Mouse (Mus musculus): ENCODE data around the gene Mx1.

The Mx1 gene

GRCm38 (mm10) chr16:97462481-97463181 is at the start of gene Mx1:
Gene Mx1, minus strand, starts transcription at chr16:97462907.
- Histone ChIP-seq H3K36me3 (ENCODE audit: control insufficient read depth, insufficient read depth, low read length, poor library complexity, severe bottlenecking) (no peaks in the 10 kb centered on the region; the same call in 1 of the 2 replicates), H3K27me3 (ENCODE audit: control insufficient read depth, insufficient read depth, low read length, poor library complexity, severe bottlenecking) (no peaks in the 10 kb centered on the region)
- peak; percentile 50 for DNase-seq (ENCODE audit: low read depth, low spot score)

- Histone ChIP-seq H3K27me3 (ENCODE audit: control insufficient read depth, insufficient read depth, low read length, poor library complexity, severe bottlenecking) (no peaks in the 10 kb centered on the region), H3K36me3 (ENCODE audit: control insufficient read depth, insufficient read depth, low read length, poor library complexity, severe bottlenecking) (no peaks in the 10 kb centered on the region)
- no peak for DNase-seq (ENCODE audit: low read depth, low spot score)
Observed at GRCm38 (mm10) chr16:97512347-97512751, 49.6 kb upstream of the Mx1 start.

DNA sequence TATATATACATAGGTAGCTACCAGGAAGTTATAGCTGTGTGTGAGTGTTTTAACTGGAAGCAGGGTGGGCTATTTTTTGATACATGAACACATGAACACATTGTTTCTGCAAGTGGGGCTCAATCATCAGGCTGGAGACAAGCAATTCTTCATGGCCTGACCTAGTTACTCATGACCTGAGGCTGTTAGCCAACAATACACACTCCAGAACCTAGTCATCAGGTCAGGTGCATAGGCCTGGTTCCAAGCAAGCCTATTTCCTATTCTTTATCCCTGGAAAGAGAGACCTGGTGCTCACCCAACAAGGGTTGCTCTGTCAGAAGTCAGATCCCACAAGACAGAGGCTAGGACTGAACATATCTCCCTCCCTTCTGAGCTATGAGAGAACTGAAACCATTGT is 48.8 kb upstream of the Mx1 start:
- Histone ChIP-seq H3K36me3 (ENCODE audit: control insufficient read depth, insufficient read depth, low read length, poor library complexity, severe bottlenecking) (no peaks in the 10 kb centered on the region), H3K27me3 (ENCODE audit: control insufficient read depth, insufficient read depth, low read length, poor library complexity, severe bottlenecking) (no peaks in the 10 kb centered on the region)
- DNase-seq (ENCODE audit: low read depth, low spot score): no peak

DNA sequence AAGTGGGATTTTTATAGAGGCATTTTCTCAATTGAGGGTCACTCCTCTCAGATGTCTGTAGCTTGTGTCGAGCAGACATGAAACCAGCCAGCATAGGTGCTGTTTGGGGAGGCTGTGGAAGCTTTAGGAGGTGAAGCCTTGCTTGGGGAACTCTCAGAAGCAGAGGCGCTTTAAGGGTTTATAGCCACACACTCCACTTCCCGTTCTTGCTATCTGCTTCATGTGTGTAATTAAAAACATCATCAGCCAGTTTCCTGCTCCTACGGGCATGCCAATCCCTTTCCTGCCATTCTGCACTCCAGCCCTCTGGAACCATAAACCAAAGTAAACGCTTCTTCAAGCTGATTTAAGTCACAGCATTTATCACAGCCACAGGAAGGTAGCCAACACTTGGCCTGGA is 48.1 kb upstream of the Mx1 start:
- no peak for DNase-seq (ENCODE audit: low read depth, low spot score)
- no peaks in the 10 kb centered on the region for H3K36me3 ChIP-seq (ENCODE audit: control insufficient read depth, insufficient read depth, low read length, poor library complexity, severe bottlenecking)
- no peaks in the 10 kb centered on the region for H3K27me3 ChIP-seq (ENCODE audit: control insufficient read depth, insufficient read depth, low read length, poor library complexity, severe bottlenecking)

- no peaks in the 10 kb centered on the region for H3K36me3 ChIP-seq (ENCODE audit: control insufficient read depth, insufficient read depth, low read length, poor library complexity, severe bottlenecking)
- DNase-seq (ENCODE audit: low read depth, low spot score): no peak
- no peaks in the 10 kb centered on the region for H3K27me3 ChIP-seq (ENCODE audit: control insufficient read depth, insufficient read depth, low read length, poor library complexity, severe bottlenecking)
Observed at GRCm38 (mm10) chr16:97507783-97508182, 45.1 kb upstream of the Mx1 start.

DNA sequence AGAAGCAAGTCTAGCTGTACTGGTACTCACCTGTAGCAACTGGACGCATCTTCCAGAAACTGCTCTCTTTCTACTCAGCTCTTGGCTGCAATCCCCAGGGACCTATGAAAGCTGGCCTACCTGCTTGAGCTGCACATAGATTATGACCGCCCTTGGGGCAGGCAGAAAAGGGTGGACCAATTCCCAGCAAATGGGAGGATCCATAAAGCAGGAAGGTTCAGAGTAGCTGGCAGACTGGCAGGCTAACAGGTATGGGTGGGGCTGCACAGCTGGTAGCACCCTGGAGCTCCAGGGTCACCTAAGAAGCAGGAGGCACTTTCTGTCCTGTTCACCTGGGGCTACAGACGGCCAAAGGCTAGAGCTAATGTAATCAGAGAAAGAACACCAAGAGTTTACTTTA is 42.1 kb upstream of the Mx1 start:
- H3K36me3 ChIP-seq (ENCODE audit: control insufficient read depth, insufficient read depth, low read length, poor library complexity, severe bottlenecking): no peaks in the 10 kb centered on the region
- no peaks in the 10 kb centered on the region for H3K27me3 ChIP-seq (ENCODE audit: control insufficient read depth, insufficient read depth, low read length, poor library complexity, severe bottlenecking)
- no peak for DNase-seq (ENCODE audit: low read depth, low spot score)

GRCm38 (mm10) chr16:97503849-97504248 is 41.1 kb upstream of the Mx1 start:
- DNase-seq (ENCODE audit: low read depth, low spot score): no peak
- Histone ChIP-seq H3K36me3 (ENCODE audit: control insufficient read depth, insufficient read depth, low read length, poor library complexity, severe bottlenecking) (no peaks in the 10 kb centered on the region), H3K27me3 (ENCODE audit: control insufficient read depth, insufficient read depth, low read length, poor library complexity, severe bottlenecking) (no peaks in the 10 kb centered on the region)

DNA sequence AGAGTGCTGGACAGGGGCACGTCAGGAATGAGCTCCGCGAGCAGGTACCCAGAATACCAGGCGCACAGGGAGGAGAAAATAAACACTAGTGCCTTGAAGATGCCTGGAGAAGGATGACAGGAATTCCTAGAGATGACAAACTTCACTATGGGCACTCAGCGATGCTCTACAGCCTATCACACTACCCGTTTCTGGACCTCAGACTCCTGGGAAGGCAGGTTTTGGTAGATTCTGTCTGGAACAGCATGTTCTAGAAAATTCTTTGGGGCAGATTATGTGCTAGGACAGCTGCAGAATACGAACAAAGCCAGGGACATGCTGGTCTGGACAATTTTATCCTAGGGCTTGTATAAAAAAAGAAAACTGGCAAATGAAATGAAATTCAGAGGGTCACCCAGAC is 38.2 kb upstream of the Mx1 start:
- no peaks in the 10 kb centered on the region for H3K27me3 ChIP-seq (ENCODE audit: control insufficient read depth, insufficient read depth, low read length, poor library complexity, severe bottlenecking)
- H3K36me3 ChIP-seq (ENCODE audit: control insufficient read depth, insufficient read depth, low read length, poor library complexity, severe bottlenecking): no peaks in the 10 kb centered on the region
- no peak for DNase-seq (ENCODE audit: low read depth, low spot score)

DNA sequence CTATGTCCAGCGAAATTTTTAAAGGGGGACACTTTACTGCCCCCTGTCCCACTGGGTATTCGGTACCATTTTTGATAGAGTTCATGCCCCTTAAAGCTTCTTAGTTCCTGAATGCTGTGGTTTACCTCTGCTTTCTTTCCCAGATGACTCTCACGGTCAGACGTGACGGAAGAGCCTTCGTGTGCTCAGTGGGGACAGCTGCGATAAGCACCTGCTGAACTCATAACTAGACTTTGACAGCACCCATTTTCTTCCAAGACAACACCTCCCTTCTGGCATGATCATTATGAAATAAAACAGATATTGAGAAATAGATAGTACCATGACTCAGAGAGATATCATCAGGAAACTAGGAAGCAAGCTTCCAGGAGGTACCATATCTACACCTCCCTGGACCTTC is 36.7 kb upstream of the Mx1 start:
- no peaks in the 10 kb centered on the region for H3K36me3 ChIP-seq (ENCODE audit: control insufficient read depth, insufficient read depth, low read length, poor library complexity, severe bottlenecking)
- no peaks in the 10 kb centered on the region for H3K27me3 ChIP-seq (ENCODE audit: control insufficient read depth, insufficient read depth, low read length, poor library complexity, severe bottlenecking)
- no peak for DNase-seq (ENCODE audit: low read depth, low spot score)

DNA sequence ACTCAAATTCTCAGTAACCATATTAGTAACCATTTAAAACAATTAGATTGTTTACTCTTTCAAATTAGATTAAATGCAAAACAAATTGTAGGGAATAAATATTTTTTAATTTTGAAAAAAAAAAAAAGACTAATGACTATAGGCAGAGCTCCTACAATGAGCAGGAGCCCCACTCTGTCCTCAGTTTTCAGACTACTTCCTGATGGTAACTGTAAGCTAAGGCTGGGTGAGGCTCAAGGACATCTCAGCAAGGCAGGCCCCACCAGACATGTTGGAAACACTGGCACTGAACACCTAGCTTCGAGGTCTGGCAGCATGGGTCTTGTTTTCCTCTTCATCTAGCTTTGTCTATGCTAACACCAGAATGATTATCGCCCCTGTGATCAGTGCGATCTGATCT is 35.4 kb upstream of the Mx1 start:
- H3K36me3 ChIP-seq (ENCODE audit: control insufficient read depth, insufficient read depth, low read length, poor library complexity, severe bottlenecking): no peaks in the 10 kb centered on the region
- DNase-seq (ENCODE audit: low read depth, low spot score): no peak
- H3K27me3 ChIP-seq (ENCODE audit: control insufficient read depth, insufficient read depth, low read length, poor library complexity, severe bottlenecking): no peaks in the 10 kb centered on the region

DNA sequence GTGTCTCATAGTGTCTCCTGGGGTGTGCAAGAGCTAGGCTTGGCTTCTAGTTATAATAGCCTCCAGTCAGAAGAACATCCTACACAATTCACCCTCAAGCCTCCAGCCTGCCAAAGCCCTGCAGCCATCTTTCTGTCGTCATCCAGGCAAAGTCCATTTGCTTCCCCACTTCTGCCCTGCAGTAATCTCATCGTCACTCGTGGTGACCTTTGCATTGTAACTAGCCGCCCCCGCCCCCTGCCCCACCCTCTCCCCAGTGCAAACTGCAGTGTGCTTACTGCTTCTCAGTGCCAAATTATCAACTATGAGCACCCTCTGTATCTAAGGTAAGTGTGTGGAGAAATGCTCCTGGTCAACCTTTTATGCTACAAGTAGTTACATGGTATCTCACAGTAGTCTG is 35.0 kb upstream of the Mx1 start:
- DNase-seq (ENCODE audit: low read depth, low spot score): no peak
- no peaks in the 10 kb centered on the region for H3K36me3 ChIP-seq (ENCODE audit: control insufficient read depth, insufficient read depth, low read length, poor library complexity, severe bottlenecking)

GRCm38 (mm10) chr16:97496026-97496425 is 33.3 kb upstream of the Mx1 start:
- DNase-seq (ENCODE audit: low read depth, low spot score): no peak

More for the DNA sequence above, 35.0 kb upstream of the Mx1 start:
- H3K27me3 ChIP-seq (ENCODE audit: control insufficient read depth, insufficient read depth, low read length, poor library complexity, severe bottlenecking): no peaks in the 10 kb centered on the region

GRCm38 (mm10) chr16:97492369-97492768 is 29.7 kb upstream of the Mx1 start:
- no peak for DNase-seq (ENCODE audit: low read depth, low spot score)
- H3K36me3 ChIP-seq (ENCODE audit: control insufficient read depth, insufficient read depth, low read length, poor library complexity, severe bottlenecking): no peaks in the 10 kb centered on the region
- no peaks in the 10 kb centered on the region for H3K27me3 ChIP-seq (ENCODE audit: control insufficient read depth, insufficient read depth, low read length, poor library complexity, severe bottlenecking)

More at GRCm38 (mm10) chr16:97496026-97496425, 33.3 kb upstream of the Mx1 start:
- Histone ChIP-seq H3K36me3 (ENCODE audit: control insufficient read depth, insufficient read depth, low read length, poor library complexity, severe bottlenecking) (no peaks in the 10 kb centered on the region), H3K27me3 (ENCODE audit: control insufficient read depth, insufficient read depth, low read length, poor library complexity, severe bottlenecking) (no peaks in the 10 kb centered on the region)

- DNase-seq (ENCODE audit: low read depth, low spot score): no peak
- Histone ChIP-seq H3K27me3 (ENCODE audit: control insufficient read depth, insufficient read depth, low read length, poor library complexity, severe bottlenecking) (no peaks in the 10 kb centered on the region), H3K36me3 (ENCODE audit: control insufficient read depth, insufficient read depth, low read length, poor library complexity, severe bottlenecking) (no peaks in the 10 kb centered on the region)
Observed at GRCm38 (mm10) chr16:97478655-97479054, 15.9 kb upstream of the Mx1 start.

DNA sequence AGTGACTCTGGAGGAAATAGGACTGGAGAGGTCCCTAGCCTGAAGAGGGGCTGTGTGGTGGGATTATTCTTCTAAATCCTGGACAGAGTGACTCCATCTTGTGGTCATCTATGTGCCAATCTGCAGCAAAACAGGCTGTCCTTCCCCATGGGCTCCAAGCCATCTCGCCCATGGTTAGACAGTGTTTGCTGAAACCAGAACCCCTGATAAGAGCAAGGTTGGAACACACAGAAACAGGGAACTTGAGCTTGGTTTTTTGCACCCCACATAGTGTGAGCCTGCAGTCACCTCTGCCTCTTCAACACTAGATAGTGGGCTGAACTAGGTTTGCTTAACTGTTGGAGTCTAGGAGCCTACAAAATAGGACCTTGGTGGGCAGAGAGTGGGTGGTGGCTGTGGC is 13.8 kb upstream of the Mx1 start:
- Histone ChIP-seq H3K36me3 (ENCODE audit: control insufficient read depth, insufficient read depth, low read length, poor library complexity, severe bottlenecking) (no peaks in the 10 kb centered on the region), H3K27me3 (ENCODE audit: control insufficient read depth, insufficient read depth, low read length, poor library complexity, severe bottlenecking) (no peaks in the 10 kb centered on the region)
- DNase-seq (ENCODE audit: low read depth, low spot score): no peak

DNA sequence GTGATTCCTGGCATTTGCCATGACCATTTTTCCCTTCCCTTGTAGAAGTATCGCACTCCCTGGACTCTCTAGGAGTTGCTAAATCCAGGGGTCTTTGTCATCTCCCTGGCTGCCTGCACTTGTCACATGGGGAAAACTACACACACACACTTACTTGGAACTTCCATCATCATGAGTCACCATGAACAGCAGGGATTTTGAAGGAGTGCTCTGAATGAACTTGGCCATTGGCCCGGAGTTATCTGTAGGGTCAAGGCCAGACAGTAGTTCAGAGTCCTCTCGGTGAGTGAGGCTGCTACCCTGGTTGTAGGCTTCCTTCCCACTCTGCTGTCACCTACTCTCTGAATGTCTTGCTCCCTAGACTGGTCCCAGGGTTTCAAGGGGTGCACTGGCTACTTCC is 12.9 kb upstream of the Mx1 start:
- no peaks in the 10 kb centered on the region for H3K36me3 ChIP-seq (ENCODE audit: control insufficient read depth, insufficient read depth, low read length, poor library complexity, severe bottlenecking)
- no peaks in the 10 kb centered on the region for H3K27me3 ChIP-seq (ENCODE audit: control insufficient read depth, insufficient read depth, low read length, poor library complexity, severe bottlenecking)
- no peak for DNase-seq (ENCODE audit: low read depth, low spot score)
